Mouse (Mus musculus) ovary, postnatal 36 days (tissue): Measurements from ENCODE around the gene Coq8a.
A peak's percentile ranks its signal among the peaks of the same experiment; 100 is the strongest.

Experiments
- DNase-seq: peaks from one replicate; pipeline ENCODE4 v3.0.0; 2022; ENCODE audit warnings: low spot score, mixed read lengths

Gene Coq8a

GRCm38 (mm10) chr1:180197956-180198355 lies 1.4 kb downstream of the Coq8a start:
- DNase-seq = no peak

- DNase-seq = no peak
Observed at GRCm38 (mm10) chr1:180196508-180196907, 2.9 kb downstream of the Coq8a start.

GRCm38 (mm10) chr1:180195703-180196381 lies 3.6 kb downstream of the Coq8a start:
- DNase-seq = peak; percentile 97

GRCm38 (mm10) chr1:180194781-180195471 lies 4.5 kb downstream of the Coq8a start:
- DNase-seq = peak; percentile 54

GRCm38 (mm10) chr1:180194048-180194447 lies 5.4 kb downstream of the Coq8a start:
- DNase-seq = no peak

- DNase-seq = no peak
Observed at GRCm38 (mm10) chr1:180193391-180193935, 5.9 kb downstream of the Coq8a start.

- DNase-seq = no peak
Observed at GRCm38 (mm10) chr1:180192866-180193265, 6.5 kb downstream of the Coq8a start.

- DNase-seq = no peak
Observed at GRCm38 (mm10) chr1:180191651-180192220, 7.7 kb downstream of the Coq8a start.

- no peak for DNase-seq
Observed at GRCm38 (mm10) chr1:180191112-180191511, 8.3 kb downstream of the Coq8a start.

GRCm38 (mm10) chr1:180188951-180189350 lies 10.5 kb downstream of the Coq8a start:
- no peak for DNase-seq

GRCm38 (mm10) chr1:180186371-180186770 lies 13.0 kb downstream of the Coq8a start:
- DNase-seq = no peak

GRCm38 (mm10) chr1:180185877-180186276 lies 13.5 kb downstream of the Coq8a start:
- no peak for DNase-seq

GRCm38 (mm10) chr1:180184768-180185167 lies 14.6 kb downstream of the Coq8a start:
- no peak for DNase-seq

GRCm38 (mm10) chr1:180183525-180184159 lies 15.8 kb downstream of the Coq8a start:
- DNase-seq = no peak

- no peak for DNase-seq
Observed at GRCm38 (mm10) chr1:180182731-180183130, 16.7 kb downstream of the Coq8a start.

- no peak for DNase-seq
Observed at GRCm38 (mm10) chr1:180181966-180182319, 17.5 kb downstream of the Coq8a start.

- no peak for DNase-seq
Observed at GRCm38 (mm10) chr1:180181304-180181965, 18.0 kb downstream of the Coq8a start.

- DNase-seq = no peak
Observed at GRCm38 (mm10) chr1:180179840-180180239, 19.6 kb downstream of the Coq8a start.

GRCm38 (mm10) chr1:180179100-180179499 lies 20.3 kb downstream of the Coq8a start:
- no peak for DNase-seq

- no peak for DNase-seq
Observed at GRCm38 (mm10) chr1:180178340-180178739, 21.1 kb downstream of the Coq8a start.

- DNase-seq = no peak
Observed at GRCm38 (mm10) chr1:180176784-180177183, 22.6 kb downstream of the Coq8a start.

- DNase-seq = no peak
Observed at GRCm38 (mm10) chr1:180175635-180176034, 23.8 kb downstream of the Coq8a start.
